Mouse (Mus musculus) liver, adult 2 months (tissue): ENCODE results near the gene Trim24. TPM values are rescaled to one million over a fixed set of nuclear protein-coding genes. Genes with fewer than 3 reads are reported as not detected.
"Not testable (repeated sequence)": the region's sequence is repeated elsewhere in the genome, so short reads cannot be mapped to it uniquely, and the experiment has no call there.

Source experiments
- DNase-seq: peaks from one replicate; pipeline ENCODE4 v3.0.0-alpha.2; 2011; ENCODE audit warnings: low read depth, low spot score; ENCODE audit errors: extremely low read depth
- H3K27ac ChIP-seq: fragments of 200-500 bp; replicated peaks from 2 replicates; pipeline ENCODE4 v1.5.1; 2012; ENCODE audit warnings: low read depth, mild to moderate bottlenecking, control low read depth, inconsistent platforms, low read length; ENCODE audit not compliant: insufficient read depth
- H3K27me3 ChIP-seq: fragments of 200-500 bp; 2 replicates; pipeline ENCODE4 v1.6.1; 2012; ENCODE audit warnings: mild to moderate bottlenecking, moderate library complexity, low read length, inconsistent platforms; ENCODE audit not compliant: control insufficient read depth, insufficient read depth
- H3K36me3 ChIP-seq: fragments of 200-500 bp; 2 replicates; pipeline ENCODE4 v1.6.1; 2012; ENCODE audit warnings: low read length, inconsistent platforms; ENCODE audit not compliant: control insufficient read depth, insufficient read depth
- H3K4me1 ChIP-seq: fragments of 200-500 bp; 2 replicates; pipeline ENCODE4 v1.6.1; 2011; ENCODE audit warnings: low read length; ENCODE audit not compliant: control insufficient read depth, insufficient read depth
- H3K4me3 ChIP-seq: fragments of 200-500 bp; 2 replicates; pipeline ENCODE4 v1.5.1; 2011; ENCODE audit warnings: low read depth, mild to moderate bottlenecking, control low read depth, low read length, moderate library complexity; ENCODE audit not compliant: insufficient read depth
- H3K79me2 ChIP-seq: fragments of 200-500 bp; 2 replicates; pipeline ENCODE4 v1.6.1; 2012; ENCODE audit warnings: inconsistent platforms, mild to moderate bottlenecking, low read length, moderate library complexity; ENCODE audit not compliant: control insufficient read depth, insufficient read depth
- H3K9ac ChIP-seq: fragments of 200-500 bp; 2 replicates; pipeline ENCODE4 v1.6.1; 2012; ENCODE audit warnings: low read depth, mild to moderate bottlenecking, control low read depth, inconsistent platforms, low read length
- CTCF ChIP-seq: fragments of 200-500 bp; IDR thresholded peaks from 2 replicates; pipeline ENCODE4 v1.5.1; 2011; ENCODE audit warnings: low read depth, low read length, control low read depth
- POLR2A ChIP-seq: fragments of 200-500 bp; IDR thresholded peaks from 2 replicates; pipeline ENCODE4 v1.6.1; 2011; ENCODE audit warnings: low read length, control low read depth; ENCODE audit not compliant: insufficient read depth; ENCODE audit errors: extremely low read depth
- WGBS: fragments of 180-500 bp; shearing (Covaris S2); methylation state at CpG from one replicate; pipeline ENCODE4 v1.1.7; 2018; 5-methylcytosine and 5-hydroxymethylcytosine counted together
- polyA plus RNA-seq: library from polyadenylated mRNA; depleted of rRNA; stranded (reverse); fragments of >200 nt; gene quantifications from 2 replicates; pipeline ENCODE4 v1.2.3, GENCODE M21; 2012; rRNA removed
- total RNA-seq: library from RNA; depleted of rRNA; stranded (reverse); fragments of >200 nt; gene quantifications from 2 replicates; pipeline ENCODE4 v1.2.3, GENCODE M21; 2014; rRNA removed

Gene Trim24
- total RNA-seq (31.1 and 38.3 TPM in 2 replicates), polyA plus RNA-seq (15.2 and 17.5 TPM in 2 replicates)

GRCm38 (mm10) chr6:37870245-37871136, at the start of gene Trim24:
Gene Trim24, plus strand, starts transcription at chr6:37870811.
- H3K27me3 ChIP-seq, result no peaks in the 10 kb centered on the region
- peak within 1 kb of the TSS; percentile 88 for H3K9ac ChIP-seq
- H3K27ac ChIP-seq, result peak within 1 kb of the TSS; percentile 66
- H3K79me2 ChIP-seq, result peaks cover 9% of the 10 kb centered on the region; the same call in 1 of the 2 replicates
- no peaks in the 10 kb centered on the region for H3K36me3 ChIP-seq
- no peak for TF ChIP-seq CTCF
- peak; percentile 78 for TF ChIP-seq POLR2A
- H3K4me1 ChIP-seq, result no peaks in the 10 kb centered on the region
- WGBS, result under 1% methylated on average over 74 of the region's 89 CpGs
- peak within 1 kb of the TSS; percentile 67 for H3K4me3 ChIP-seq
- peak; percentile 88 for DNase-seq

GRCm38 (mm10) chr6:37821531-37822051, 49.0 kb upstream of the Trim24 start:
- peaks cover 3% of the 10 kb centered on the region; the same call in 1 of the 2 replicates for H3K27me3 ChIP-seq
- H3K9ac ChIP-seq, result no peak overlapping the region
- no peaks in the 10 kb centered on the region for H3K36me3 ChIP-seq
- no peaks in the 10 kb centered on the region for H3K4me1 ChIP-seq
- DNase-seq, result no peak
- WGBS, result 86% methylated on average over 6 of the region's 6 CpGs
- TF ChIP-seq POLR2A, result no peak
- no peak for TF ChIP-seq CTCF
- no peak overlapping the region for H3K4me3 ChIP-seq
- H3K79me2 ChIP-seq, result no peaks in the 10 kb centered on the region
- no peak overlapping the region for H3K27ac ChIP-seq

GRCm38 (mm10) chr6:37822390-37822789, 48.2 kb upstream of the Trim24 start:
- Histone ChIP-seq H3K4me3 (no peak overlapping the region), H3K4me1 (no peaks in the 10 kb centered on the region), H3K27me3 (peaks cover 3% of the 10 kb centered on the region; the same call in 1 of the 2 replicates), H3K36me3 (no peaks in the 10 kb centered on the region), H3K9ac (no peak overlapping the region), H3K27ac (no peak overlapping the region), H3K79me2 (no peaks in the 10 kb centered on the region)
- no peak for DNase-seq
- 100% methylated on average over 2 of the region's 2 CpGs for WGBS
- TF ChIP-seq CTCF, result no peak
- no peak for TF ChIP-seq POLR2A

GRCm38 (mm10) chr6:37823731-37824130, 46.9 kb upstream of the Trim24 start:
- Histone ChIP-seq H3K4me1 (no peaks in the 10 kb centered on the region), H3K9ac (no peak overlapping the region), H3K4me3 (no peak overlapping the region), H3K27me3 (peaks cover 3% of the 10 kb centered on the region; the same call in 1 of the 2 replicates), H3K36me3 (no peaks in the 10 kb centered on the region), H3K27ac (no peak overlapping the region), H3K79me2 (no peaks in the 10 kb centered on the region)
- DNase-seq, result no peak
- TF ChIP-seq CTCF, result no peak
- TF ChIP-seq POLR2A, result no peak
- 80% methylated on average over 4 of the region's 4 CpGs for WGBS

GRCm38 (mm10) chr6:37825331-37826115, 45.1 kb upstream of the Trim24 start:
- not testable (repeated sequence) for H3K4me1 ChIP-seq, DNase-seq, H3K79me2 ChIP-seq, H3K4me3 ChIP-seq, H3K36me3 ChIP-seq, H3K9ac ChIP-seq, H3K27ac ChIP-seq, H3K27me3 ChIP-seq
- WGBS, result 97% methylated on average over 7 of the region's 7 CpGs
